Mouse (Mus musculus) embryonic fibroblast, embryonic 13.5 days (primary cell): Measurements from ENCODE around the gene Ubap2l. TPM values are rescaled to one million over a fixed set of nuclear protein-coding genes. Genes with fewer than 3 reads are reported as not detected.

Experiments
- H3K27ac ChIP-seq: 2 replicates; pipeline ENCODE4 v1.5.1; 2012; ENCODE audit warnings: low read length, control low read depth, inconsistent platforms; ENCODE audit not compliant: insufficient read depth
- H3K4me1 ChIP-seq: 2 replicates; pipeline ENCODE4 v1.6.1; 2011; ENCODE audit warnings: low read length; ENCODE audit not compliant: control insufficient read depth, insufficient read depth
- H3K4me3 ChIP-seq: 2 replicates; pipeline ENCODE4 v1.5.1; 2011; ENCODE audit warnings: mild to moderate bottlenecking, control low read depth, low read length; ENCODE audit not compliant: insufficient read depth
- CTCF ChIP-seq: IDR thresholded peaks from 2 replicates; pipeline ENCODE4 v1.5.1; 2011; ENCODE audit warnings: mild to moderate bottlenecking, control low read depth, low read length, moderate library complexity, borderline replicate concordance; ENCODE audit not compliant: insufficient read depth
- POLR2A ChIP-seq: IDR thresholded peaks from 2 replicates; pipeline ENCODE4 v1.6.1; 2011; ENCODE audit warnings: low read depth, mild to moderate bottlenecking, control low read depth, low read length, moderate library complexity
- polyA plus RNA-seq: library from polyadenylated mRNA; stranded (reverse); fragments of >200 nt; gene quantifications from 2 replicates; pipeline ENCODE4 v1.2.4, GENCODE M21; 2011; ENCODE audit warnings: low read depth; ENCODE audit not compliant: missing spikeins, insufficient read length

The Ubap2l gene
- polyA plus RNA-seq, 1 experiment = 256 TPM

DNA sequence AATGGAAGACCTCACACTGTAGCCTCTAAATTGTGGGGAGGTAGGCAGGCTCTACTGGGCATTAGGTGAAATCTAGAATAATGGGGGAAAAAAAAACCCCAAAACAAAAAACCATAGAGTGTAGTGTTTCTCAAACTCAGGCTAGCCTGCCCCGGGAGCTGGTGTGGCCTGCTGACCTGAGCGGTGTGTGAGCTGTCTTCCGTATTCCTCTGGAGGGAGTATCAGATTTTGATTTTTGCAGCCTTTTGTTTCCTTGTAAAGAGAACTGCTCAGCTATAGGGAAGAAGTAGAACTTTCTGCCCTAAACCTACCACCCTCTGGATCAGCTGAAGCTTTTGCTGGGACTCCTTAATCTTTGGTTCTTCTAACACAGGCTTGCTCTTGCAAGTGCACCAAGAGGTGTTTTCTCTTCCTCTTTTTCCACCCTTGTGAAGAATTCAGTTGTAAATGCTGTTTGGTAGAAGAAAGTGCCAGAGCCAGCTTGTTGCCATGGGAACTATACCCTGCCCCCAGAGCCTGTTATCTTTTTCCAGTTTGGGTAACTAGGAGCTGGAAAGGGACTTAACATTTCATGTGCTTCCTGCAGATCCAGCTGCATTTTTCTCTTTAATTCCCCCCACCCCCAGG is 31.4 kb upstream of the Ubap2l start:
- Histone ChIP-seq H3K27ac (0 out of 2 replicates have a peak overlapping the region, but pooled peaks have one; percentile 2), H3K4me3 (0 out of 2 replicates have a peak overlapping the region, but pooled peaks have one; percentile 4), H3K4me1 (peaks cover 21% of the 10 kb centered on the region)
- TF ChIP-seq CTCF = no peak
- TF ChIP-seq POLR2A = no peak

GRCm38 (mm10) chr3:90083034-90083433 is 30.6 kb upstream of the Ubap2l start:
- TF ChIP-seq POLR2A (no peak), CTCF (no peak)
- no peak overlapping the region for H3K27ac ChIP-seq
- H3K4me3 ChIP-seq = 0 out of 2 replicates have a peak overlapping the region, but pooled peaks have one; percentile 0
- peaks cover 23% of the 10 kb centered on the region for H3K4me1 ChIP-seq

GRCm38 (mm10) chr3:90081365-90082240 is 29.2 kb upstream of the Ubap2l start:
- H3K27ac ChIP-seq = 0 out of 2 replicates have a peak overlapping the region, but pooled peaks have one; percentile 8
- peak overlapping the region; percentile 75 for H3K4me3 ChIP-seq
- peaks cover 23% of the 10 kb centered on the region for H3K4me1 ChIP-seq
- TF ChIP-seq CTCF (no peak), POLR2A (no peak)

GRCm38 (mm10) chr3:90080498-90080863 is 28.1 kb upstream of the Ubap2l start:
- no peak for TF ChIP-seq POLR2A
- TF ChIP-seq CTCF = no peak
- peaks cover 23% of the 10 kb centered on the region for H3K4me1 ChIP-seq
- peak overlapping the region; percentile 97 for H3K27ac ChIP-seq
- peak overlapping the region; percentile 95 for H3K4me3 ChIP-seq

DNA sequence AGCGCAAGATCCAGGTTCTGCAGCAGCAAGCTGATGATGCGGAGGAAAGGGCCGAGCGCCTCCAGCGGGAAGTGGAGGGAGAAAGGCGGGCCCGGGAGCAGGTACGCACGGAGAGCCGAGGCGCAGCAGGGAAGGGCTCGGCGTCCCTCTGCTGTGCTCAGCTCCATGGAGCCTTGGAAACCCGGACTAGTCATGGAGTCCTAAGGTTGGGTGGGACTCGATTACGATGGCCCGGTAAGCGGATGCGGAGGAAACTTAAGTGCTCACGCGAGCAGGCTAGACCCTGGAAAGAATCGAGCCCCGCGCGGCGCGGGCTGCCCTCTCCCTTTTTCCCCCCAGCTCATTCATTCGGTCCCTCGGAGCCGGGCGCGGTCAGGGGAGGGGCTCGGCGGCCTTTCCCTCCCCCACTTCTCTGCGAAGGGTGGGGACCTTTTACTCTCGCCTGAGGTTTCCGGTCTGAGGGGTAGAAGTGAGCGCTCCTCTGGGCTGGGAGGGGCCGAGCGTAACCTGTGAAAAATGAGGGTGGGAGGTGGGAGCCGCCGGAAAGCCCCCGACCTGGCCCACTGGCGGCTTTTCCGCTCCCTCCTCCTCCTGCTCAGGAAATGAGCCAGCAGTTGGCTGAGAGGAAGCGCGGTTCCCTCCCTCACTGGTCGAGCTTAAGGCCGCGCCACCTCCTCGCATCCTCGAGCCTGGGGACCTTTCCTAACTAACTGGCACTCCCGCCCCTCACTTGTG is 27.5 kb upstream of the Ubap2l start:
- H3K27ac ChIP-seq = peak overlapping the region; percentile 97
- peaks cover 20% of the 10 kb centered on the region for H3K4me1 ChIP-seq
- TF ChIP-seq POLR2A = peak; percentile 84
- no peak for TF ChIP-seq CTCF
- H3K4me3 ChIP-seq = peak overlapping the region; percentile 95

- H3K4me3 ChIP-seq = peak overlapping the region; percentile 95
- TF ChIP-seq CTCF = no peak
- no peak; the same call in none of the 2 replicates for TF ChIP-seq POLR2A
- peak overlapping the region; percentile 97 for H3K27ac ChIP-seq
- H3K4me1 ChIP-seq = peaks cover 19% of the 10 kb centered on the region
These were observed 26.8 kb upstream of the Ubap2l start for GRCm38 (mm10) chr3:90079133-90079762.

DNA sequence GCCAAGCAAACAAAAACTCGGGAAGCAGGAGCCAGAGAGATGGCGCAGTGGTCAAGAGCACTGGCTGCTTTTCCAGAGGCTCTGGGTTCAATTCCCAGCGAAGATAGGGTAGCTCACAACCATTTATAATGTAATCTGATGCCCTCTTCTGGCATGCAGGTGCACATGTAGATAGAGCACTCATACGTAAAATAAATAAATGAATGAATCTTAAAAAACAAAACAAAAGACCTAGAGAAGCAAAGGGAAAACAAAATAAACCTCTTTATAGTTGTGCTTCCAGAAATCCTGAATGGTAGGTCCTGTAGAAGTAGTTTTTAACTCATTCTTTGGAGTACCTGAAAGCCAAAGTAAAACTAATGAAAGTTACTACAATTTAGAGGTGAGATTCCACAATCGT is 25.8 kb upstream of the Ubap2l start:
- TF ChIP-seq POLR2A (no peak), CTCF (no peak)
- H3K27ac ChIP-seq = no peak overlapping the region
- H3K4me3 ChIP-seq = no peak overlapping the region
- H3K4me1 ChIP-seq = peaks cover 13% of the 10 kb centered on the region

DNA sequence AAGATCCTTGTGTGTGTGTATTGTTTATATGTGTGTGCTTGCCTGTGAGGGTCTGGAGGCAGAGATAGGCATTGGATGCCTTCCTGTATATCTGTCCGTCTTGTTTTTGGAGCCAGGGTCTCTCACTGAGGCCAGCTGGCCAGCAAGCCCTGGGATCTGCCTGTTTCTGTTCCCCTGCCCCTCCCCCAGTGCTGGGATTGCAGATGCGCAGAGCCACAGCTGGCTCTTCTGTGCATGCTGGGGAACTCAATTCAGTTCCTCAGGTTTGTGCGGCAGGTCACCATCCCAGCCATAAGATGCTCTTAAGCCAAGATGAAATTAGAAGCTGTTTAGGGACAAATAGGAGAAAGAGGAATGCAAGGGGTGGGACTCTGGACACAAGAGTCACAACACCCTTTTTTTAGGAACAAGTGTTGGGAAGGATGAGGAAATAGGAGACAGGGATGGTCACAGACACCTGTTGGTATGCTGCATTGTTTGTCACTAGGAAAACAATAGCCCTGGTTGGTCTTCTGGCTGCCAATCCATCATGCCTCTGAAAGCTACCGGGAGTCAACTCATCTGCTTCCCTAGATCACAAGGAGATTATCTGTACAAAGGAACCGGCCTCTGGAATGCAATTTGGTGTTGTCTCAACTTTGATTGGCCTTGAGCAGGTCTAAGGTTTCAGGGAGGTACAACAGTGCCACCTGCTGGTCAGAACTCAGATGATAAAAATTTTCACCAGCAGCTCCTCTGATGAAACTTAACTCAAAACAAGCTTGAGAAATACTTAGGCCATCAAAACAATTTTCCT is 24.7 kb upstream of the Ubap2l start:
- TF ChIP-seq POLR2A (no peak), CTCF (no peak)
- Histone ChIP-seq H3K4me3 (no peak overlapping the region), H3K27ac (no peak overlapping the region), H3K4me1 (0 out of 2 replicates have a peak, but pooled peaks cover 7% of the 10 kb centered on the region)
